Mouse (Mus musculus): ENCODE measurements at regions not wholly inside any gene's neighbourhood (a gene's known extent, or its start where the extent isn't known, plus 50 kb on each side); places are given as distances from the start of the nearest gene placed in this dataset.

GRCm38 (mm10) chr5:25597786-25598185 lies 81.9 kb downstream of the Cct8l1 start:
- no peak for TF ChIP-seq CTCF (IDR thresholded peaks at IDR 0.05; ENCODE audit: low read depth, low read length)
- no peak for TF ChIP-seq POLR2A (IDR thresholded peaks at IDR 0.05; ENCODE audit: extremely low read depth, insufficient read depth, low read length)

Data from liver, adult 2 months (tissue).